Mouse (Mus musculus) heart, embryonic 12.5 days (tissue): ENCODE measurements around the gene Tarbp2. TPM values are rescaled to one million over a fixed set of nuclear protein-coding genes. Genes with fewer than 3 reads are reported as not detected.
A peak's percentile ranks its signal among the peaks of the same experiment; 100 is the strongest.

ENCODE experiments used
- ATAC-seq: fragments of 200-750 bp; cut with Nextera tagmentation; 2 replicates; pipeline ENCODE4 v1.8.0; 2017; ENCODE audit warnings: moderate TSS enrichment, moderate library complexity; ENCODE audit not compliant: insufficient number of reproducible peaks, low FRiP score
- H3K27ac ChIP-seq: fragments of 300-500 bp; sonication (generic); 2 replicates; pipeline ENCODE4 v1.5.1; 2016; ENCODE audit warnings: mild to moderate bottlenecking, moderate library complexity; ENCODE audit not compliant: poor library complexity, severe bottlenecking
- H3K27me3 ChIP-seq: fragments of 300-500 bp; sonication (generic); replicated peaks from 2 replicates; pipeline ENCODE4 v1.6.1; 2016; ENCODE audit warnings: mild to moderate bottlenecking, moderate library complexity
- H3K36me3 ChIP-seq: fragments of 300-500 bp; sonication (generic); 2 replicates; pipeline ENCODE4 v1.6.1; 2016; ENCODE audit warnings: mild to moderate bottlenecking, moderate library complexity
- H3K4me1 ChIP-seq: fragments of 300-500 bp; sonication (generic); replicated peaks from 2 replicates; pipeline ENCODE4 v1.6.1; 2016; ENCODE audit warnings: mild to moderate bottlenecking
- H3K4me2 ChIP-seq: fragments of 300-500 bp; sonication (generic); 2 replicates; pipeline ENCODE4 v1.6.1; 2016; ENCODE audit warnings: mild to moderate bottlenecking, moderate library complexity
- H3K4me3 ChIP-seq: fragments of 300-500 bp; sonication (generic); 2 replicates; pipeline ENCODE4 v1.5.1; 2016; ENCODE audit warnings: mild to moderate bottlenecking
- H3K9ac ChIP-seq: fragments of 300-500 bp; sonication (generic); 2 replicates; pipeline ENCODE4 v1.6.1; 2016; ENCODE audit warnings: mild to moderate bottlenecking, moderate library complexity
- H3K9me3 ChIP-seq: fragments of 300-500 bp; sonication (generic); replicated peaks from 2 replicates; pipeline ENCODE4 v1.6.1; 2016; ENCODE audit warnings: mild to moderate bottlenecking, moderate library complexity
- WGBS: fragments of 180-500 bp; shearing (Covaris S2); methylation state at CpG from one replicate; pipeline ENCODE4 v1.1.7; 2016; 5-methylcytosine and 5-hydroxymethylcytosine counted together
- polyA plus RNA-seq: library from polyadenylated mRNA; unstranded; fragments of >200 nt; fragmentation: Nextera tagmentation; extraction: Ambion mirVana; gene quantifications from 2 replicates; pipeline ENCODE4 v1.2.1, GENCODE M21; 2016

Tarbp2 gene
- polyA plus RNA-seq, 1 experiment from 2014 or later, result 104 TPM

DNA sequence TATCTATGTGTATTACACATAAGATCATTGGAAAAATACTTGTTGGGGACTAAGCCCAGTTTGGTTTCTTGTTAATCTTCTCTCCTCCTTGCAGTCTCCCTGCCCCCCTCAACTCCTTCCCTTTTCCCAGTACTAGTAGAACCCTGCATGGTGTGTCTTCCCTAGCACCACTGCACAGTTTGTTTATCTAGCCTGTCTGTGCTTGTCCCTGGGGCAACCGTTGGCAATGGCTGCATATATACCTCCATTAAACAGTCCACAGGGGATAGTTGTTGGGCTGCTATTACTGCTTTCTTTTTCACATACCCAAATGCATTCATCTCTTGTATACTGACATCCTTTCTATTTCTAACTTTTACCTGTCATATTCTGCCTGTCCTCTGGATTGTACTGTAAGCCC lies 30.3 kb upstream of the Tarbp2 start:
- Histone ChIP-seq H3K36me3 (peaks cover 70% of the 10 kb centered on the region), H3K9ac (no peak overlapping the region), H3K4me3 (no peak overlapping the region), H3K4me1 (peaks cover 15% of the 10 kb centered on the region), H3K9me3 (no peaks in the 10 kb centered on the region), H3K4me2 (no peak overlapping the region), H3K27me3 (no peaks in the 10 kb centered on the region), H3K27ac (no peak overlapping the region)
- 75% methylated on average over 1 of the region's 1 CpGs for WGBS
- no peak for ATAC-seq

GRCm38 (mm10) chr15:102498322-102498721 lies 19.7 kb upstream of the Tarbp2 start:
- H3K4me1 ChIP-seq, result no peaks in the 10 kb centered on the region
- H3K4me3 ChIP-seq, result no peak overlapping the region
- H3K27ac ChIP-seq, result no peak overlapping the region
- peaks cover 83% of the 10 kb centered on the region for H3K36me3 ChIP-seq
- H3K4me2 ChIP-seq, result no peak overlapping the region
- 89% methylated on average over 3 of the region's 3 CpGs for WGBS
- no peak for ATAC-seq
- no peak overlapping the region for H3K9ac ChIP-seq
- no peaks in the 10 kb centered on the region for H3K27me3 ChIP-seq
- H3K9me3 ChIP-seq, result no peaks in the 10 kb centered on the region

DNA sequence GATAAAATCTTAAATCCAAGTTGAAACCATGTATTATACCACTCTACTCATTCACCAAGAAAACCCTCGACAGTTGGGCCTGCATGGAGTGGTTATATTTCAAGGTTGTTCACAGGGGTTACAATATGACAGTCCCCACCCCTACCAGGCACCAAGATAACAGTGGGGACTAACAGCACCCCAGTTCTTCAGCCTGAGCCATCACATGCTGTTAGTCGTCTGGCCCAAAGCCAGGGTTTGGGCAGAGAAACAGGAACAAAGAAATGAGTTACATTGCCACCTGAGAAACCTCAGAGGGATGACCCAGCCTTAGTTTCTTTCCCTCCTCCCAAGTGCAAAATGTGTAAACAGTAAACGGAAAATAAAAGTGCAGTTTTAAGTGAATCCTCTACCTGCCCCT lies 18.6 kb upstream of the Tarbp2 start:
- H3K9me3 ChIP-seq, result no peaks in the 10 kb centered on the region
- 73% methylated on average over 3 of the region's 3 CpGs for WGBS
- H3K4me2 ChIP-seq, result no peak overlapping the region
- no peaks in the 10 kb centered on the region for H3K27me3 ChIP-seq
- H3K4me1 ChIP-seq, result no peaks in the 10 kb centered on the region
- H3K36me3 ChIP-seq, result peaks cover 85% of the 10 kb centered on the region
- no peak for ATAC-seq
- no peak overlapping the region for H3K27ac ChIP-seq
- H3K4me3 ChIP-seq, result no peak overlapping the region
- no peak overlapping the region for H3K9ac ChIP-seq

DNA sequence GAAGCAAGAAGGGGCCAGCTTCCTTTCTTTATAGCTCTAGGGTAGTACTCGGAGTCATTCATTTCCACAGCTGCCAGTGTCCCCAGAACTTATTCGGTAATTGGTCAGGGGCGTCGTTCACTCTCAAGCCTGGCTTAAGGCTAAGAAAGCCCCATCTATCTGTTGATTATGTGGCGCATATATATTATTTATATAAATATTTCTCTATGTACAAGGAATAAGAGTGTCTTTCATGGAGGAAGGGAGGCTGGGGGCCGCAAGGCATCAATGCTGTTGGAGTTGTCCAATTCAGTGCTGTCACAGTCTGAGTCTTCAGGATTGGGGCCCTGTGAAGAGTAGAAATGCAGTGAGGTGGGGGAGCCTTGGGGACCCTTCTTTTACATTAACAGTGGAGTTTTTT lies 18.1 kb upstream of the Tarbp2 start:
- Histone ChIP-seq H3K4me2 (no peak overlapping the region), H3K9ac (no peak overlapping the region), H3K4me3 (no peak overlapping the region), H3K9me3 (no peaks in the 10 kb centered on the region), H3K4me1 (no peaks in the 10 kb centered on the region), H3K36me3 (peaks cover 84% of the 10 kb centered on the region), H3K27ac (no peak overlapping the region), H3K27me3 (no peaks in the 10 kb centered on the region)
- no peak for ATAC-seq
- 91% methylated on average over 6 of the region's 6 CpGs for WGBS

DNA sequence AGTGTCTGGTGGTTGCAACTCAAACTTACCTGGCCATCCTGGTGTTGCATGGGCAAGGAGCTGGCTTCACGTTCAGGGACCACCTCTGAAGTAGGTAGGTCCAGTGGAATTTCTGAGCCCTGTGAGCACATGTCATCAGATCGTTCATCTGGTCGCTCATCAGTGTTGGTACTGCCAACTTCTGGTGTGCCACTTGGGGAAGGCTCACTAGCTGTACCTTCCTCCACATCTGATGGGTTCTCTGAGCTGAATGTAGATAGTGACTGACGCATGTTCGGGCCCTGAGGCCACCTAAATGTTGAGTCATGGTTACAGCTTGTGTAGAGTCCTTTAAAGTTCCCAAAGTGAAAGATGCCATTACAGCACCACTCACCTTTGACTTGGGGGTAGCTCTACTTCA lies 17.5 kb upstream of the Tarbp2 start:
- no peak for ATAC-seq
- no peak overlapping the region for H3K9ac ChIP-seq
- WGBS, result 86% methylated on average over 5 of the region's 5 CpGs
- no peak overlapping the region for H3K4me3 ChIP-seq
- no peak overlapping the region for H3K4me2 ChIP-seq
- H3K9me3 ChIP-seq, result no peaks in the 10 kb centered on the region
- H3K27me3 ChIP-seq, result no peaks in the 10 kb centered on the region
- H3K27ac ChIP-seq, result no peak overlapping the region
- H3K36me3 ChIP-seq, result peaks cover 86% of the 10 kb centered on the region
- H3K4me1 ChIP-seq, result peaks cover 6% of the 10 kb centered on the region

GRCm38 (mm10) chr15:102501084-102501814 lies 16.7 kb upstream of the Tarbp2 start:
- Histone ChIP-seq H3K27ac (no peak overlapping the region), H3K4me1 (peaks cover 13% of the 10 kb centered on the region), H3K9me3 (no peaks in the 10 kb centered on the region), H3K9ac (no peak overlapping the region), H3K4me2 (no peak overlapping the region), H3K27me3 (no peaks in the 10 kb centered on the region), H3K36me3 (peaks cover 86% of the 10 kb centered on the region), H3K4me3 (no peak overlapping the region)
- ATAC-seq, result peak; percentile 20; the same call in 1 of the 2 replicates
- 89% methylated on average over 19 of the region's 19 CpGs for WGBS

DNA sequence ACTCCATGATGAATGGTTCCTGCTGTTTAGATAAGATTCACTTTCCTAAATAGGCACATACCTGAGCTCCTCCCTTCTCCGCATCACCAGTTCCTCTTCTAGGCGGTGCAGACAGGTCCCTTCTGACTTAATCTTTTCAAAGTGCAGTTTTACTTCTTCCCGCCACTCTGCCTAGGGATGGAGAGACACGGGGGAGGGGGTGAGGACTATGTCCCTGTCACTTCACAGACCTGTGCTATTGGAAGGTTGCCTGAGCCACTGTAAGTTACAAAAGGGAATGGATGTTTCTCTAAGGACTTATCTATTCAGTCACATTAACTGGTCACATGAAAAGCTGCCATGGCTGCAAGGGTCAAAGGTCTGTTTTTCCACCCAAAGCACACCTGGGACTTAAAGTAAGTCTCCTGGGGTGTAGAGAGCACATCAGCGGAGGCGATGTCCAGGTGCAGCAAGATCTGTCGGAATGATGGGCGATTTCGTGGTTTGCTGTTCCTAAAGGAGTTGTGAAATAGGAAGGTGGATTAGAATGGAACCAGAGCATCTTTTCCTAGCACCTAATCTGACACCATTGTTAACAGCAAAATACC lies 15.6 kb upstream of the Tarbp2 start:
- H3K9me3 ChIP-seq, result no peaks in the 10 kb centered on the region
- H3K27ac ChIP-seq, result no peak overlapping the region
- H3K27me3 ChIP-seq, result no peaks in the 10 kb centered on the region
- 75% methylated on average over 9 of the region's 9 CpGs for WGBS
- no peak overlapping the region for H3K4me3 ChIP-seq
- ATAC-seq, result no peak
- H3K36me3 ChIP-seq, result peaks cover 78% of the 10 kb centered on the region
- H3K4me2 ChIP-seq, result no peak overlapping the region
- H3K9ac ChIP-seq, result no peak overlapping the region
- peaks cover 13% of the 10 kb centered on the region for H3K4me1 ChIP-seq

DNA sequence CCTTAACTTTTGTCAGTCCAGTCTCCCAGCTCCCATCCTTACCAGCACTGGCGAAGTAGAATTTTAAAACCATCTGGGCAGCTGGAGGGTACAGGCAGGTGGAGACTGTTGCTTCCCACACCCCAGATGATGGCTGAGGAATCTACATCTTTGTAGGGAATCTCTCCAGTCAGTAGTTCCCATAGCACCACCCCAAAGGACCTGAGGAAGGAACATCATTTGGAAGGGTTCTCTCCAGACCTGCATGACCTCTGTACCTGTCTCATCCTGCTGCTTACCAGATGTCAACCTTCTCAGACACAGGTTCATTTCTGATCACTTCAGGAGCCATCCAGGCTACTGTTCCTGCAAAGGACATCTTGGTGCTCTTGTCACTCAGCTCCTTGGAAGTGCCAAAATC lies 14.5 kb upstream of the Tarbp2 start, which contains the start of gene Gm10337:
Gm10337 (plus strand) TSS at position 276 of the 400 bp plus-strand sequence.
- no peak within 1 kb of the TSS for H3K9ac ChIP-seq
- ATAC-seq, result no peak
- no peak within 1 kb of the TSS for H3K4me2 ChIP-seq
- no peaks in the 10 kb centered on the region for H3K9me3 ChIP-seq
- H3K4me1 ChIP-seq, result peaks cover 16% of the 10 kb centered on the region
- H3K4me3 ChIP-seq, result no peak within 1 kb of the TSS
- peaks cover 74% of the 10 kb centered on the region for H3K36me3 ChIP-seq
- WGBS, result 86% methylated on average over 1 of the region's 1 CpGs
- no peak within 1 kb of the TSS for H3K27ac ChIP-seq
- no peaks in the 10 kb centered on the region for H3K27me3 ChIP-seq

- ATAC-seq, result no peak
- Histone ChIP-seq H3K9ac (no peak overlapping the region), H3K27me3 (no peaks in the 10 kb centered on the region), H3K9me3 (no peaks in the 10 kb centered on the region), H3K36me3 (peaks cover 72% of the 10 kb centered on the region), H3K4me3 (no peak overlapping the region), H3K4me2 (no peak overlapping the region), H3K4me1 (peaks cover 20% of the 10 kb centered on the region), H3K27ac (no peak overlapping the region)
- WGBS, result 88% methylated on average over 9 of the region's 9 CpGs
Measured at GRCm38 (mm10) chr15:102503924-102504782, 13.8 kb upstream of the Tarbp2 start.

DNA sequence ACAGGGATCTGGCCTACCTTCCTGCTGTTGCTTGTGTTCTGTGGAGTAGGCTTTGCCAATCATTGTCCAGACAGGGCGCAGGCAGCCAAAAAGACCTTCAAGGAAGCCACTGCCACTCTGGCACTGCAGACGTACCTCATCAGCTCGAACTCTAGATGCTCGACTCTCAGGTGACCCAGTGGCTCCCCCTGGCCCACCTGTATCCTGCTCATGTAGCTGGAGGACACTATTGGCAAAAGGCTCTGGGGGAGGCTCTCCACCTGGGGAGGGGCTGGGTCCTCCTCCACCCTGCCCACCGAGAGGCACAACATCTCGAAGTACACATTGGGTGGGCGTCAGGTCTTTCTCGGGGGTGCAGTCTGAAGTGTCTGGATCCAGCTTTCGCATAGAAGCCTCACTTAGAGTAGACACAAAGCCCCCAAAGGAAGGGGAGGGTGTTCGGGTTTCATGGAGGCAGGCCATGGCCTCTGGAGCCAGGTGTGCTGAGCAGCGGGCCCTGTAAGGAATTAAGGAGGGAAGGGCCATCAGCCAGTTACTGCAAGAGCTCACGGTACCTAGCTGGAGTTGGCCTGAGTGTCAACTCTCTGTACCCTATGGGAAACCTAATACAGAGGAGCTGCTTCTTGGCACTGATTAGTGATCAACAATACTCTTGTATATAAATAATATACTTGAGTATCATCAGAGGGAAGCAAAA lies 12.8 kb upstream of the Tarbp2 start:
- H3K36me3 ChIP-seq, result peaks cover 62% of the 10 kb centered on the region
- H3K9me3 ChIP-seq, result no peaks in the 10 kb centered on the region

More for the DNA sequence above, 12.8 kb upstream of the Tarbp2 start:
- Histone ChIP-seq H3K4me1 (peaks cover 31% of the 10 kb centered on the region), H3K4me3 (no peak overlapping the region), H3K4me2 (no peak overlapping the region), H3K9ac (no peak overlapping the region), H3K27me3 (no peaks in the 10 kb centered on the region), H3K27ac (no peak overlapping the region)
- no peak for ATAC-seq
- 72% methylated on average over 12 of the region's 12 CpGs for WGBS
